Mouse (Mus musculus): Measurements from ENCODE around the gene Tnrc6a. TPM values are rescaled to one million over a fixed set of nuclear protein-coding genes. Genes with fewer than 3 reads are reported as not detected.

The Tnrc6a gene
- polyA plus RNA-seq, 1 experiment, result 41.9 TPM

DNA sequence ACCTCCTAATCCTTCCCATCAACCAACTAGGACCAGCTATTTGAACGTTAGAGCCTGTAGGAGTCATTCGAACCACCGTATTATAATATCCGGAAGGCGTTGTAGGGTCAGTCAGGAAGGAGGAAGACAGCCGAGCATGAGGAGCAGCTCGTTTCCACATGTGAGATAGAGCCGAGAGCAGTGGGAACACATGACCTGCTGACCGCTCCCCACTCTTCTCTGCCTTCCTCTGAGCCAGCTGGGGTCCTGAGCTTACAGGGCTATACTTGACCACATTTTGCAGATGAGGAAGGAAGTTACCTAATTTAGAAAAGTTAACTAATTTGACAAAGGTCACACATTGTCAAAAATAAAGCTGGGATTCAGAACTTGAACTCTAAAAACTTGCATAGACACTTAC lies 25.2 kb downstream of the Tnrc6a start:
- TF ChIP-seq POLR2A (IDR thresholded peaks at IDR 0.05; ENCODE audit: borderline replicate concordance, control insufficient read depth, low read depth, low read length) (no peak), CTCF (IDR thresholded peaks at IDR 0.05; ENCODE audit: control insufficient read depth, insufficient read depth, low read length) (no peak)
- no peak overlapping the region for H3K27ac ChIP-seq (ENCODE audit: control insufficient read depth, insufficient read depth, low read depth, low read length, poor library complexity)
- WGBS, result 18% methylated on average over 9 of the region's 9 CpGs

DNA sequence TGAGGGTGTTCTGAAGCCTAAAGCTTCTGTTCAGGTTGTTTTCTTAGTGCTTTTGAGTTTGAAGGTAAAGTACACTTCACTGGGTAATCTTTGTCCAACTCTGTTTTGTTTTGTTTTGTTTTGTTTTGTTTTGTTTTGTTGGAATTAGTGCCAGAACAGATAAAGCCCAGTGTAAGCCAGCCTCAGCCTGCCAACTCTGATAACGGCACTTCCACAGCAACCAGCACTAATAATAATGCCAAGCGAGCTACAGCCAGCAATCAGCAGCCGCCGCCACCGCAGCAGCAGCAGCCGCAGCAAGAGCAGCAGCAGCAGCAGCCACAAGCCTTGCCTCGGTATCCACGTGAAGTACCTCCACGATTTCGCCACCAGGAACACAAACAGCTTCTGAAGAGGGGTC lies 38.7 kb downstream of the Tnrc6a start:
- TF ChIP-seq POLR2A (IDR thresholded peaks at IDR 0.05; ENCODE audit: borderline replicate concordance, control insufficient read depth, low read depth, low read length) (no peak), CTCF (IDR thresholded peaks at IDR 0.05; ENCODE audit: control insufficient read depth, insufficient read depth, low read length) (no peak)
- no peak overlapping the region for H3K27ac ChIP-seq (ENCODE audit: control insufficient read depth, insufficient read depth, low read depth, low read length, poor library complexity)
- 84% methylated on average over 10 of the region's 10 CpGs for WGBS

More for the DNA sequence above, 25.2 kb downstream of the Tnrc6a start:
- no peak overlapping the region for H3K4me3 ChIP-seq (replicated peaks; ENCODE audit: control insufficient read depth, low read depth, low read length)
- H3K4me1 ChIP-seq (ENCODE audit: control insufficient read depth, insufficient read depth, low read length), result no peaks in the 10 kb centered on the region

DNA sequence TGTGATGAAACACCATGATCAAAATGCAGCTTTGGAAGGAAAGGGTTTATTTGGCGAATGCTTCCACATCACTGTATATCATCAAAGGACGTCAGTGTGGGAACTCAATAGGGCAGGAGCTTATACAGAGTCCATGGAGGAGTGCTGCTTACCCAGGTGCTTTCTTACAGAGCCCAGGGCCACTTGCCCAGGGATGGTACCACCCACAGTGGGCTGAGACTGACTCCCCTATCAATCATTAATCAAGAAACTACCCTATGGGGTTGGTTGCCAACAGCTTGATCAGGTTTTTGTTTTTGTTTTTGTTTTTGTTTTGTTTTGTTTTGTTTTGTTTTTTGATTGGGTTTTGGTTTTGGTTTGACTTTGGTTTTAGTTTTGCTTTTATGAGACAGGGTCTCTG lies 43.8 kb downstream of the Tnrc6a start:
- Histone ChIP-seq H3K27ac (ENCODE audit: control insufficient read depth, insufficient read depth, low read depth, low read length, poor library complexity) (no peak overlapping the region), H3K4me3 (replicated peaks; ENCODE audit: control insufficient read depth, low read depth, low read length) (no peak overlapping the region), H3K4me1 (ENCODE audit: control insufficient read depth, insufficient read depth, low read length) (no peaks in the 10 kb centered on the region)
- WGBS, result 87% methylated on average over 2 of the region's 2 CpGs
- TF ChIP-seq CTCF (IDR thresholded peaks at IDR 0.05; ENCODE audit: control insufficient read depth, insufficient read depth, low read length), result no peak
- TF ChIP-seq POLR2A (IDR thresholded peaks at IDR 0.05; ENCODE audit: borderline replicate concordance, control insufficient read depth, low read depth, low read length), result no peak

More for the DNA sequence above, 38.7 kb downstream of the Tnrc6a start:
- Histone ChIP-seq H3K4me1 (ENCODE audit: control insufficient read depth, insufficient read depth, low read length) (no peaks in the 10 kb centered on the region), H3K4me3 (replicated peaks; ENCODE audit: control insufficient read depth, low read depth, low read length) (no peak overlapping the region)

DNA sequence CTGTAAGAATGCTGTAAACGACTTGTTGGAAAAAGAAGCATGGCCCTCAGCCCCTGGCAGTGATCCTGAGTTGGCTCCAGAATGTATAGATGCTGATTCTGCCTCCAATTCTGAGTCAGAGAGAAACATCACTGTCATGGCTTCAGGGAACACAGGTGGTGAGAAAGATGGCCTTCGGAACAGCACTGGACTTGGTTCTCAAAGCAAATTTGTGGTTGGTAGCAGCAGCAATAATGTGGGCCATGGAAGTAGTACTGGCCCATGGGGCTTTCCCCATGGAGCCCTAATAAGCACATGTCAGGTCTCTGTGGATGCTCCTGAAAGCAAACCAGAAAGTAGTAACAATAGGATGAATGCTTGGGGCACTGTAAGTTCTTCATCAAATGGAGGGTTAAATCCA lies 45.9 kb downstream of the Tnrc6a start:
- TF ChIP-seq CTCF (IDR thresholded peaks at IDR 0.05; ENCODE audit: control insufficient read depth, insufficient read depth, low read length) (no peak), POLR2A (IDR thresholded peaks at IDR 0.05; ENCODE audit: borderline replicate concordance, control insufficient read depth, low read depth, low read length) (no peak)
- H3K4me3 ChIP-seq (replicated peaks; ENCODE audit: control insufficient read depth, low read depth, low read length), result no peak overlapping the region
- H3K27ac ChIP-seq (ENCODE audit: control insufficient read depth, insufficient read depth, low read depth, low read length, poor library complexity), result no peak overlapping the region
- H3K4me1 ChIP-seq (ENCODE audit: control insufficient read depth, insufficient read depth, low read length), result no peaks in the 10 kb centered on the region
- 92% methylated on average over 2 of the region's 2 CpGs for WGBS

DNA sequence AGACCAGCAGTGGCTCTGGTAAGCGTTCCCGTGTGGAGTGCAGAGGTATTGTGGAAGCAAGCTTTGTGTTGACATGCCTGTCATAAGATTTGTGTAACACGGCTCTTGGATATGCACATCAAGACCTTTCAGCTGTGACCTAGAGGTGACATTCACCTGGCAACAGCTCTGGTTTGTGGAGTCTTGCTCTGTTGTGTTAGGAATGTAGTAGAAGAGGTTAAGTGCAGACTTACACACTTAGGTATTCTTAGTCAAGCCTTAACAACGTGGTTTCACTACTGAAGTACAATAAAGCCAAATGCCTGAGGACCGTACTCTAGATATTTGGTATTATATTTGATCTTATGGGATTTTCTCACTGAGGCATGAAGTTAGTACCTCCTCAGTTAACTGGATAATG lies 48.4 kb downstream of the Tnrc6a start:
- H3K4me3 ChIP-seq (replicated peaks; ENCODE audit: control insufficient read depth, low read depth, low read length), result no peak overlapping the region
- no peak for TF ChIP-seq CTCF (IDR thresholded peaks at IDR 0.05; ENCODE audit: control insufficient read depth, insufficient read depth, low read length)
- TF ChIP-seq POLR2A (IDR thresholded peaks at IDR 0.05; ENCODE audit: borderline replicate concordance, control insufficient read depth, low read depth, low read length), result no peak
- no peaks in the 10 kb centered on the region; the same call in 1 of the 2 replicates for H3K4me1 ChIP-seq (ENCODE audit: control insufficient read depth, insufficient read depth, low read length)
- WGBS, result 94% methylated on average over 5 of the region's 5 CpGs
- H3K27ac ChIP-seq (ENCODE audit: control insufficient read depth, insufficient read depth, low read depth, low read length, poor library complexity), result no peak overlapping the region

DNA sequence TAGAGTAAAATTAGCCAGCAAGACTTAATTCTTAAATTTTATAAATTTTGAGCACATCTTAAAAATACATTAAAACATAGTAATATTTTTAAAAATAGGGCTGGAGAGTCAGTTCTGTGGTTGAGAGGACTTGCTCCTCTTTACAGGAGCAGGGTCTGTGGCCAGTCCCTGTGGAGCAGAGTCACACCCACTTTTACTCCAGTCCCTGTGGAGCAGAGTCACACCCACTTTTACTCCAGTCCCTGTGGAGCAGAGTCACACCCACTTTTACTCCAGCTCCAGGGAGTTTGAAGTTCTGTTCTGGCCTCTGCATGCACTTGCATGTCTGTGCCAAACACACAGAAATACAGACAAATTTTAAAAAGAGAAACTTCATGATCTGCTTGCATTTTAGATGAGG lies 53.5 kb downstream of the Tnrc6a start:
- TF ChIP-seq CTCF (IDR thresholded peaks at IDR 0.05; ENCODE audit: control insufficient read depth, insufficient read depth, low read length), result no peak
- no peak for TF ChIP-seq POLR2A (IDR thresholded peaks at IDR 0.05; ENCODE audit: borderline replicate concordance, control insufficient read depth, low read depth, low read length)
- H3K4me1 ChIP-seq (ENCODE audit: control insufficient read depth, insufficient read depth, low read length), result no peaks in the 10 kb centered on the region; the same call in 1 of the 2 replicates
- H3K4me3 ChIP-seq (replicated peaks; ENCODE audit: control insufficient read depth, low read depth, low read length), result no peak overlapping the region
- no peak overlapping the region for H3K27ac ChIP-seq (ENCODE audit: control insufficient read depth, insufficient read depth, low read depth, low read length, poor library complexity)

DNA sequence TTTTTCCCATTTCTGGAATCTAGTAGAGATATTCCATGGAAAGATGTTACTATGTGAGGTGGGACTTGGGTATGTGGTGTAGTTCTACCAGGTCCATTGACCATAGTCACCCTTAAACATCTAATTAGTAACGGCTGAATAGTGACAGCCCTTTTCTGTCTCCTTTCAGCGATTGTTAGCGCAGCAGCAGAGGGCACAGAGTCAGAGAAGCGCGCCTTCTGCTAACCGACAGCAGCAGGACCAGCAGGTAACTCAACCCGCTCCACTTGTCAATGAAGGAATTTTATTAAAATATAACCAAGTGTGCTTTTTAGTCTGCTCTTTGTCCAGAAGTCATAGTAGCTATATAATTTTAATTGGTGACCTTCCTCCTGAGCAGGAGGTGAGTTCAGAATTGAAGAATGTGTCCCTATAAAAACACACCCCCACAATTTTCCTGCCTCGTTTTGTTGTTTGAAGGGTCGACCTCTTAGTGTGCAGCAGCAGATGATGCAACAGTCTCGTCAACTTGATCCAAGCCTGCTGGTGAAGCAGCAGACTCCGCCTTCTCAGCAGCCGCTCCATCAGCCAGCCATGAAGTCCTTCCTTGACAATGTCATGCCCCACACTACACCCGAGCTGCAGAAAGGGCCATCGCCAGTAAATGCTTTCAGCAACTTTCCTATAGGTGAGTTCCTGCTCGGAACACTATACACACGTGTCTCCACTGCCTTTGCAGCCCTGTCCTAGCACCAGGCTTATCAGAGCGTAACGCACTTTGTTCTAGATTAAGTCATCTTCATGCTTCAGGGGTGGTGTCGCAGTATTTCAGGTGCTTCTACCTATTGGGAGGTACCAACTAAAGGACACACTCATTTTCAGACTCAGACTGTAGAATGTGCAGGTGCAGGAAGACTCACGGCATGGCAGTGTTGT lies 58.4 kb downstream of the Tnrc6a start:
- no peak overlapping the region for H3K27ac ChIP-seq (ENCODE audit: control insufficient read depth, insufficient read depth, low read depth, low read length, poor library complexity)
- TF ChIP-seq POLR2A (IDR thresholded peaks at IDR 0.05; ENCODE audit: borderline replicate concordance, control insufficient read depth, low read depth, low read length) (no peak), CTCF (IDR thresholded peaks at IDR 0.05; ENCODE audit: control insufficient read depth, insufficient read depth, low read length) (no peak)
- 87% methylated on average over 20 of the region's 20 CpGs for WGBS
- H3K4me3 ChIP-seq (replicated peaks; ENCODE audit: control insufficient read depth, low read depth, low read length), result no peak overlapping the region
- no peaks in the 10 kb centered on the region for H3K4me1 ChIP-seq (ENCODE audit: control insufficient read depth, insufficient read depth, low read length)

DNA sequence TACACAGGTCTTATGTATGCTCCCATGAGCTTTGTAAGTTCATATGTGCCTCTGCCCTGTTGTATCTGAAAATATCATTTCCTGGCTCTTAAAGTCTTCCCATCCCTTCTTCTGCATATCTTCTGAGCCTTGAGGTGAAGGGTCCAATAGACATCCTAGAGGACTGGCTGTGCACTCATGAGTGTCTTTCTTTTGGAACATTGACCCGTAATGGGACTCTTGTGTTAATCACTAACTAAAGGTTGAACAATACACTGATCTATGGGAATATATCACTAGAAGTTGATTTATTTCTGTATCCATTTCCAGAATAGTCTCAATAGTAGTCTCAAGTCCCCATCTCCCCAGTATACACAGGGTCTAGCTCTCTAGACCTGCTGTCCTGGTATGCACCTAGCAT lies 61.2 kb downstream of the Tnrc6a start:
- Histone ChIP-seq H3K27ac (ENCODE audit: control insufficient read depth, insufficient read depth, low read depth, low read length, poor library complexity) (no peak overlapping the region), H3K4me1 (ENCODE audit: control insufficient read depth, insufficient read depth, low read length) (no peaks in the 10 kb centered on the region), H3K4me3 (replicated peaks; ENCODE audit: control insufficient read depth, low read depth, low read length) (no peak overlapping the region)
- no peak for TF ChIP-seq CTCF (IDR thresholded peaks at IDR 0.05; ENCODE audit: control insufficient read depth, insufficient read depth, low read length)
- TF ChIP-seq POLR2A (IDR thresholded peaks at IDR 0.05; ENCODE audit: borderline replicate concordance, control insufficient read depth, low read depth, low read length), result no peak
- 86% methylated on average over 1 of the region's 1 CpGs for WGBS
